Mouse (Mus musculus) lung, postnatal 25 days (tissue): ENCODE measurements around the gene Wdfy3.
"Not testable (repeated sequence)": the region's sequence is repeated elsewhere in the genome, so short reads cannot be mapped to it uniquely, and the experiment has no call there.

Experiments used
- DNase-seq: peaks from one replicate; pipeline ENCODE4 v3.0.0; 2022; ENCODE audit warnings: low spot score

The Wdfy3 gene

GRCm38 (mm10) chr5:101885039-101885438, 184.7 kb downstream of the Wdfy3 start:
- DNase-seq = no peak

GRCm38 (mm10) chr5:101882191-101882590, 187.5 kb downstream of the Wdfy3 start:
- no peak for DNase-seq

- DNase-seq = no peak
Observed at GRCm38 (mm10) chr5:101879914-101880313, 189.8 kb downstream of the Wdfy3 start.

- peak; percentile 29 for DNase-seq
Observed at GRCm38 (mm10) chr5:101878403-101878802, 191.3 kb downstream of the Wdfy3 start.

- DNase-seq = peak; percentile 48
Observed at GRCm38 (mm10) chr5:101876185-101876584, 193.5 kb downstream of the Wdfy3 start.

GRCm38 (mm10) chr5:101866722-101867121, 203.0 kb downstream of the Wdfy3 start:
- no peak for DNase-seq

- no peak for DNase-seq
Observed at GRCm38 (mm10) chr5:101863946-101864345, 205.8 kb downstream of the Wdfy3 start.

GRCm38 (mm10) chr5:101862651-101863050, 207.1 kb downstream of the Wdfy3 start:
- no peak for DNase-seq

- DNase-seq = no peak
Observed at GRCm38 (mm10) chr5:101861786-101862571, 207.7 kb downstream of the Wdfy3 start.

- DNase-seq = no peak
Observed at GRCm38 (mm10) chr5:101858891-101859436, 210.8 kb downstream of the Wdfy3 start.

- DNase-seq = peak; percentile 80
Observed at GRCm38 (mm10) chr5:101855475-101855874, 214.2 kb downstream of the Wdfy3 start.

- peak; percentile 34 for DNase-seq
Observed at GRCm38 (mm10) chr5:101854667-101855066, 215.1 kb downstream of the Wdfy3 start.

- peak; percentile 79 for DNase-seq
Observed at GRCm38 (mm10) chr5:101854100-101854499, 215.6 kb downstream of the Wdfy3 start.

GRCm38 (mm10) chr5:101852116-101852680, 217.5 kb downstream of the Wdfy3 start:
- no peak for DNase-seq

GRCm38 (mm10) chr5:101851133-101851532, 218.6 kb downstream of the Wdfy3 start:
- no peak for DNase-seq

- DNase-seq = no peak
Observed at GRCm38 (mm10) chr5:101847762-101848161, 222.0 kb downstream of the Wdfy3 start.

GRCm38 (mm10) chr5:101847323-101847722, 222.4 kb downstream of the Wdfy3 start:
- no peak for DNase-seq

GRCm38 (mm10) chr5:101845930-101846329, 223.8 kb downstream of the Wdfy3 start:
- no peak for DNase-seq

- no peak for DNase-seq
Observed at GRCm38 (mm10) chr5:101845011-101845410, 224.7 kb downstream of the Wdfy3 start.

- DNase-seq = no peak
Observed at GRCm38 (mm10) chr5:101840476-101840875, 229.2 kb downstream of the Wdfy3 start.

- not testable (repeated sequence) for DNase-seq
Observed at GRCm38 (mm10) chr5:101837605-101838004, 232.1 kb downstream of the Wdfy3 start.

GRCm38 (mm10) chr5:101836221-101836620, 233.5 kb downstream of the Wdfy3 start:
- DNase-seq = no peak

GRCm38 (mm10) chr5:101833875-101834274, 235.8 kb downstream of the Wdfy3 start:
- DNase-seq = no peak
